Mouse (Mus musculus): Measurements from ENCODE around the gene Atp5g1.

Gene Atp5g1

GRCm38 (mm10) chr11:96020622-96021021 lies 54.8 kb downstream of the Atp5g1 start:
- Histone ChIP-seq H3K36me3 (ENCODE audit: control insufficient read depth, insufficient read depth, low read length, poor library complexity, severe bottlenecking) (no peaks in the 10 kb centered on the region), H3K27me3 (ENCODE audit: control insufficient read depth, insufficient read depth, low read length, poor library complexity, severe bottlenecking) (no peaks in the 10 kb centered on the region)
- no peak for DNase-seq (ENCODE audit: low read depth, low spot score)

Measured in splenic B cell, adult 2 months (primary cell).